Mouse (Mus musculus) forebrain, embryonic 12.5 days (tissue): ENCODE measurements around the gene Vmn1r206. TPM values are rescaled to one million over a fixed set of nuclear protein-coding genes. Genes with fewer than 3 reads are reported as not detected.
"Not testable (repeated sequence)": the region's sequence is repeated elsewhere in the genome, so short reads cannot be mapped to it uniquely, and the experiment has no call there.

Experiments
- ATAC-seq: fragments of 200-750 bp; cut with Nextera tagmentation; 2 replicates; pipeline ENCODE4 v1.8.0; 2017; ENCODE audit warnings: moderate TSS enrichment; ENCODE audit not compliant: low FRiP score
- H3K27ac ChIP-seq: fragments of 300-500 bp; sonication (generic); 2 replicates; pipeline ENCODE4 v1.5.1; 2016; ENCODE audit warnings: mild to moderate bottlenecking
- H3K27me3 ChIP-seq: fragments of 300-500 bp; sonication (generic); 2 replicates; pipeline ENCODE4 v1.6.1; 2016; ENCODE audit warnings: mild to moderate bottlenecking
- H3K36me3 ChIP-seq: fragments of 300-500 bp; sonication (generic); replicated peaks from 2 replicates; pipeline ENCODE4 v1.6.1; 2016; ENCODE audit warnings: mild to moderate bottlenecking
- H3K4me1 ChIP-seq: fragments of 300-500 bp; sonication (generic); 2 replicates; pipeline ENCODE4 v1.6.1; 2016
- H3K4me2 ChIP-seq: fragments of 300-500 bp; sonication (generic); 2 replicates; pipeline ENCODE4 v1.6.1; 2016; ENCODE audit warnings: mild to moderate bottlenecking, moderate library complexity
- H3K4me3 ChIP-seq: fragments of 300-500 bp; sonication (generic); replicated peaks from 2 replicates; pipeline ENCODE4 v1.5.1; 2016; ENCODE audit warnings: mild to moderate bottlenecking
- H3K9ac ChIP-seq: fragments of 300-500 bp; sonication (generic); 2 replicates; pipeline ENCODE4 v1.6.1; 2016; ENCODE audit warnings: mild to moderate bottlenecking
- H3K9me3 ChIP-seq: fragments of 300-500 bp; sonication (generic); 2 replicates; pipeline ENCODE4 v1.6.1; 2016
- WGBS: fragments of 180-500 bp; shearing (Covaris S2); methylation state at CpG from one replicate; pipeline ENCODE4 v1.1.7; 2016; 5-methylcytosine and 5-hydroxymethylcytosine counted together
- polyA plus RNA-seq: library from polyadenylated mRNA; unstranded; fragments of >200 nt; fragmentation: Nextera tagmentation; extraction: Ambion mirVana; gene quantifications from 2 replicates; pipeline ENCODE4 v1.2.1, GENCODE M21; 2016

Gene Vmn1r206
- not detected in 2 replicates for polyA plus RNA-seq

GRCm38 (mm10) chr13:22624151-22624550, at the start of gene Vmn1r206:
Gene Vmn1r206 (minus strand): TSS chr13:22624251.
- not testable (repeated sequence) for H3K27me3 ChIP-seq, H3K4me3 ChIP-seq, H3K36me3 ChIP-seq, H3K4me1 ChIP-seq, H3K9me3 ChIP-seq, H3K9ac ChIP-seq, ATAC-seq, H3K27ac ChIP-seq, H3K4me2 ChIP-seq

DNA sequence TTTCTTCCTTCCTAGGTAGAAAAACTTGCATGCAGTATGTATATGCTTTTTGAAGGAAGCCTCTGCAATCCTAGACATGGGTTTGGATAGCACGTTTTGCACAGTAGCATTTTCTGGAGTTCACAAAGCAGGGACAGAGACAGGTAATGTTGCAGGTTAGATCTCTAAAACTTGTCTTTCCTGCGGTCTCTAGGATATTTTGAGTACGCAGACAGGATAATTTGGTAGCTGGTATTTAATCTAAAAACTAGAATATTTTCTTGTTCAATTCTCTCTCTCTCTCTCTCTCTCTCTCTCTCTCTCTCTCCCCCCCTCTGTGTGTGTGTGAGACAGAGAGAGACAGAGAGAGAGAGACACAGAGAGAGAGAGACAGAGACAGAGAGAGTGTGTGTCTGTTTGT, 31.2 kb downstream of the Vmn1r206 start, which contains the start of gene Vmn1r205:
Gene Vmn1r205, minus strand, starts transcription at position 101 of the 400 bp plus-strand sequence.
- no peaks in the 10 kb centered on the region for H3K36me3 ChIP-seq
- no peak within 1 kb of the TSS for H3K4me3 ChIP-seq
- H3K9me3 ChIP-seq = no peaks in the 10 kb centered on the region
- no peak within 1 kb of the TSS for H3K4me2 ChIP-seq
- H3K4me1 ChIP-seq = no peaks in the 10 kb centered on the region
- no peak within 1 kb of the TSS for H3K27ac ChIP-seq
- H3K9ac ChIP-seq = no peak within 1 kb of the TSS
- no peak for ATAC-seq
- WGBS = 88% methylated on average over 3 of the region's 3 CpGs
- no peaks in the 10 kb centered on the region for H3K27me3 ChIP-seq

DNA sequence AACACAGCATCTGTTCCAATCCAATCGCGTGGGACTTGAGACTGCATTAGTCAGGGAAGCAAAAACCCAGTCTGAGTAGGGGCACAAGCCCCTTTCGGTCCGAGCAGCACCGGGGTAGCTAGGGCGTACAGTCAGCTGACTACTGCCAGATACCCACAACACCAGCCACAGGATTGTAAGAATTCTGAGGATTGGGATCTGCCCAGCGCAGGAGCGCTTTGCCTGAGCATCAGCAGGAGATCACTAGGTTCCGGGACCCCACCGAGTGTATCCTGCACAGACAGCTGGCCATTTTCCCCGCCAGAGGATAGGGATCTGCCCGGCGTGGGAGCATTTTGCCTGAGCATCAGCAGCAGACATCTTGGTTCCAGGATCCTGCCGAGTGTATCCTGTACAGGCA, 40.7 kb downstream of the Vmn1r206 start:
- H3K27me3 ChIP-seq, H3K36me3 ChIP-seq, H3K4me1 ChIP-seq, H3K9me3 ChIP-seq, H3K4me3 ChIP-seq, H3K9ac ChIP-seq, ATAC-seq, H3K27ac ChIP-seq, H3K4me2 ChIP-seq: not testable (repeated sequence)
- WGBS = 80% methylated on average over 14 of the region's 14 CpGs

- H3K27me3 ChIP-seq, H3K4me1 ChIP-seq, H3K4me3 ChIP-seq, H3K36me3 ChIP-seq, H3K27ac ChIP-seq, H3K9me3 ChIP-seq, ATAC-seq, H3K4me2 ChIP-seq, H3K9ac ChIP-seq: not testable (repeated sequence)
- WGBS = 81% methylated on average over 3 of the region's 3 CpGs
These were observed 49.1 kb downstream of the Vmn1r206 start for GRCm38 (mm10) chr13:22574911-22575310.

Other genes starting within 250 kb of the Vmn1r206 start
- not detected in 2 replicates for gene Vmn1r199, start 244.4 kb downstream of the Vmn1r206 start, polyA plus RNA-seq
- not detected in 2 replicates for gene Vmn1r200, start 233.9 kb downstream of the Vmn1r206 start, polyA plus RNA-seq
- gene Vmn1r201, start 152.3 kb downstream of the Vmn1r206 start, polyA plus RNA-seq = not detected in 2 replicates
- gene Vmn1r202, start 118.9 kb downstream of the Vmn1r206 start, polyA plus RNA-seq = not detected in 2 replicates
- not detected in 2 replicates for gene Vmn1r203, start 106.1 kb downstream of the Vmn1r206 start, polyA plus RNA-seq
- not detected in 2 replicates for gene Vmn1r204, start 71.1 kb downstream of the Vmn1r206 start, polyA plus RNA-seq
- gene Vmn1r205, start 31.3 kb downstream of the Vmn1r206 start, polyA plus RNA-seq = not detected in 2 replicates
- gene Vmn1r207-ps, start 105.4 kb upstream of the Vmn1r206 start, polyA plus RNA-seq = not detected in 2 replicates
- not detected in 2 replicates for gene Vmn1r208, start 153.1 kb upstream of the Vmn1r206 start, polyA plus RNA-seq
- gene Vmn1r209, start 185.4 kb upstream of the Vmn1r206 start, polyA plus RNA-seq = not detected in 2 replicates
- gene Vmn1r210, start 207.1 kb upstream of the Vmn1r206 start, polyA plus RNA-seq = not detected in 2 replicates
- not detected in 2 replicates for gene Vmn1r211, start 233.3 kb upstream of the Vmn1r206 start, polyA plus RNA-seq